ENCODE assay signal across 11 mouse cellular contexts in the genomic region with DNA sequence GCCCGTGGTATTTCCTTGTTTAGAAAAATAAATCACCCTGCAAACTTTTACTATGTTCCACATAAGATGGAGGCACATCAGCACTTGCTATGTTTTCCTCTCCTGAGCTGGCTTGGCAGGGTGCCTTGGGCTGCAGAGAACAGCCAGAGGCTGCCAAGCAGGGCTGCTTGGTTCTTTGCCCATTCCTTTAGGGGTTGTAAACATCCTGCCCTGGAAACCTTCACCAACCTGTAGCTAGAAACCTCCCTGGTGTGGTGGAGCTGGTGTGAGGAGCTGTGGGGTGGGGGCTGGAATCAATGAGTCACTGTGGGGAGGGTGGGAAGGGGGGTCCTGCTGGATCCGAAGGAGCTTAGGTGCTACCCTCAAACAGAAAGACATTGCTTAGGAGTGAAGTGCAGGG.
DNase-seq lines count a peak whose midpoint lies in the region; ATAC-seq and TF ChIP-seq lines count a peak whose summit lies in the region.
"Had no signal": no experiment of that assay in that cellular context is flagged by ENCODE, and none has a peak within 500 bp of the region (broad histone marks: within the 10 kb centered on the region; RNA-seq: fewer than 3 reads in every experiment).

No protein-coding gene starts in this region.

- H3K9me3 ChIP-seq in embryonic facial prominence, embryonic 13.5 days = no peaks in the 10 kb centered on the region
- no peaks in the 10 kb centered on the region for H3K9me3 ChIP-seq in embryonic facial prominence, embryonic 10.5 days
- H3K9me3 ChIP-seq in limb, embryonic 15.5 days = no peaks in the 10 kb centered on the region
- no peaks in the 10 kb centered on the region for H3K9me3 ChIP-seq in liver, embryonic 12.5 days (replicated peaks)
- H3K9me3 ChIP-seq: heart, embryonic 13.5 days; midbrain, embryonic 15.5 days had no signal

- no peak overlapping the region for H3K4me2 ChIP-seq in embryonic facial prominence, embryonic 13.5 days
- no peak overlapping the region for H3K4me2 ChIP-seq in limb, embryonic 15.5 days
- no peak overlapping the region for H3K4me2 ChIP-seq in liver, embryonic 12.5 days
- H3K4me2 ChIP-seq: heart, embryonic 13.5 days; midbrain, embryonic 15.5 days had no signal

- TF ChIP-seq POLR2A in kidney, adult 2 months (IDR thresholded peaks at IDR 0.05; ENCODE audit: low read depth, low read length) = no peak

- H3K4me3 ChIP-seq in embryonic facial prominence, embryonic 13.5 days = no peak overlapping the region
- H3K4me3 ChIP-seq in embryonic facial prominence, embryonic 10.5 days = no peak overlapping the region
- no peak overlapping the region for H3K4me3 ChIP-seq in kidney, adult 2 months (ENCODE audit: insufficient read depth, low read depth, low read length)
- H3K4me3 ChIP-seq in limb, embryonic 15.5 days = no peak overlapping the region
- no peak overlapping the region for H3K4me3 ChIP-seq in liver, embryonic 12.5 days
- H3K4me3 ChIP-seq: heart, embryonic 13.5 days; midbrain, embryonic 15.5 days had no signal

- ATAC-seq in embryonic facial prominence, embryonic 13.5 days (ENCODE audit: insufficient number of reproducible peaks, insufficient read depth, low FRiP score, low TSS enrichment, low read depth) = no peak
- ATAC-seq in limb, embryonic 15.5 days (ENCODE audit: insufficient number of reproducible peaks, low FRiP score, low TSS enrichment, low read depth) = peak; percentile 68
- ATAC-seq in liver, embryonic 12.5 days = no peak
- ATAC-seq: midbrain, embryonic 15.5 days had no signal

- 0 out of 2 replicates have a peak overlapping the region, but pooled peaks have one; percentile 4 for H3K27ac ChIP-seq in embryonic facial prominence, embryonic 13.5 days
- no peak overlapping the region for H3K27ac ChIP-seq in embryonic facial prominence, embryonic 10.5 days (replicated peaks)
- H3K27ac ChIP-seq in kidney, adult 2 months (ENCODE audit: insufficient read depth, low read depth, low read length) = no peak overlapping the region
- H3K27ac ChIP-seq in limb, embryonic 15.5 days = peak overlapping the region; percentile 48; the same call in 1 of the 2 replicates
- no peak overlapping the region for H3K27ac ChIP-seq in liver, embryonic 12.5 days
- H3K27ac ChIP-seq: heart, embryonic 13.5 days; midbrain, embryonic 15.5 days had no signal

- H3K9ac ChIP-seq in embryonic facial prominence, embryonic 13.5 days = no peak overlapping the region
- no peak overlapping the region for H3K9ac ChIP-seq in limb, embryonic 15.5 days
- no peak overlapping the region for H3K9ac ChIP-seq in liver, embryonic 12.5 days
- H3K9ac ChIP-seq: heart, embryonic 13.5 days; midbrain, embryonic 15.5 days had no signal

- 60% methylated on average over 2 of the region's 2 CpGs for WGBS in embryonic facial prominence, embryonic 13.5 days
- WGBS in embryonic facial prominence, embryonic 10.5 days = 81% methylated on average over 2 of the region's 2 CpGs
- WGBS in kidney, adult 2 months = 43% methylated on average over 2 of the region's 2 CpGs
- 13% methylated on average over 2 of the region's 2 CpGs for WGBS in limb, embryonic 15.5 days
- 48% methylated on average over 2 of the region's 2 CpGs for WGBS in liver, embryonic 12.5 days (ENCODE audit: insufficient replicate concordance)

- no peak for DNase-seq in embryonic facial prominence, embryonic 10.5 days (ENCODE audit: low spot score)
- peak; percentile 21 for DNase-seq in kidney, adult 2 months
- no peak for DNase-seq in kidney, adult 18-20 months
- DNase-seq in 3134 (ENCODE audit: extremely low read depth, insufficient read length, low spot score) = peak; percentile 36
- no peak for DNase-seq in retina, postnatal 1 day
- DNase-seq: cerebellum, adult 11 months had no signal

- peaks cover 26% of the 10 kb centered on the region for H3K4me1 ChIP-seq in embryonic facial prominence, embryonic 13.5 days
- H3K4me1 ChIP-seq in embryonic facial prominence, embryonic 10.5 days = peaks cover 26% of the 10 kb centered on the region
- no peaks in the 10 kb centered on the region for H3K4me1 ChIP-seq in kidney, adult 2 months (ENCODE audit: control insufficient read depth, insufficient read depth, low read length)
- peaks cover 27% of the 10 kb centered on the region for H3K4me1 ChIP-seq in limb, embryonic 15.5 days
- H3K4me1 ChIP-seq in liver, embryonic 12.5 days = no peaks in the 10 kb centered on the region

- TF ChIP-seq CTCF in kidney, adult 2 months (conservative IDR thresholded peaks at IDR 0.05; ENCODE audit: insufficient read depth, insufficient read length, low read depth, low read length) = no peak

- H3K36me3 ChIP-seq in embryonic facial prominence, embryonic 13.5 days = no peaks in the 10 kb centered on the region
- no peaks in the 10 kb centered on the region for H3K36me3 ChIP-seq in embryonic facial prominence, embryonic 10.5 days (replicated peaks)
- H3K36me3 ChIP-seq in kidney, adult 2 months (ENCODE audit: control insufficient read depth, insufficient read depth, low read length) = no peaks in the 10 kb centered on the region
- no peaks in the 10 kb centered on the region for H3K36me3 ChIP-seq in limb, embryonic 15.5 days
- H3K36me3 ChIP-seq in liver, embryonic 12.5 days = no peaks in the 10 kb centered on the region
- H3K36me3 ChIP-seq: heart, embryonic 13.5 days; midbrain, embryonic 15.5 days had no signal

- H3K27me3 ChIP-seq in embryonic facial prominence, embryonic 13.5 days = no peaks in the 10 kb centered on the region
- H3K27me3 ChIP-seq in embryonic facial prominence, embryonic 10.5 days (replicated peaks; ENCODE audit: low read depth, poor library complexity, severe bottlenecking) = no peaks in the 10 kb centered on the region
- no peaks in the 10 kb centered on the region for H3K27me3 ChIP-seq in kidney, adult 2 months (replicated peaks; ENCODE audit: control insufficient read depth, insufficient read depth, low read length)
- no peaks in the 10 kb centered on the region for H3K27me3 ChIP-seq in limb, embryonic 15.5 days
- no peaks in the 10 kb centered on the region for H3K27me3 ChIP-seq in liver, embryonic 12.5 days (replicated peaks)
- H3K27me3 ChIP-seq: heart, embryonic 13.5 days had no signal

Comparison
In these comparisons a context has a peak if more than half of its experiments do, and no peak if none do; other contexts are left out.
1. H3K27ac ChIP-seq: peak in embryonic facial prominence, embryonic 13.5 days (single experiment) and limb, embryonic 15.5 days (single experiment); none in embryonic facial prominence, embryonic 10.5 days (single experiment), kidney, adult 2 months (single experiment) and liver, embryonic 12.5 days (single experiment).
2. DNase-seq: peak in kidney, adult 2 months (single experiment) and 3134 (single experiment); none in embryonic facial prominence, embryonic 10.5 days (single experiment), kidney, adult 18-20 months (single experiment) and retina, postnatal 1 day (single experiment).